Comparison of ENCODE assay signal across 17 mouse cellular contexts in genomic region chr9:62188379-62188778, GRCm38 (mm10).
DNase-seq lines count a peak whose midpoint lies in the region; ATAC-seq lines count a peak whose summit lies in the region.
"Had no signal": no experiment of that assay in that cellular context is flagged by ENCODE, and none has a peak within 500 bp of the region (broad histone marks: within the 10 kb centered on the region; RNA-seq: fewer than 3 reads in every experiment).

No protein-coding gene starts in this region.

- no peaks in the 10 kb centered on the region for H3K36me3 ChIP-seq in hindbrain, embryonic 13.5 days
- no peaks in the 10 kb centered on the region for H3K36me3 ChIP-seq in hindbrain, embryonic 12.5 days
- H3K36me3 ChIP-seq: embryonic facial prominence, embryonic 15.5 days; heart, embryonic 12.5 days; intestine, embryonic 15.5 days; limb, embryonic 13.5 days; liver, embryonic 15.5 days; midbrain, embryonic 12.5 days had no signal

- 0 out of 2 replicates have a peak overlapping the region, but pooled peaks have one; percentile 13 for H3K27ac ChIP-seq in hindbrain, embryonic 13.5 days
- no peak overlapping the region; the same call in 1 of the 2 replicates for H3K27ac ChIP-seq in hindbrain, embryonic 12.5 days
- H3K27ac ChIP-seq: embryonic facial prominence, embryonic 15.5 days; intestine, embryonic 15.5 days; limb, embryonic 13.5 days; liver, embryonic 15.5 days; macrophage; midbrain, embryonic 12.5 days had no signal

- WGBS in hindbrain, embryonic 13.5 days: 45% methylated on average over 3 of the region's 3 CpGs
- 68% methylated on average over 3 of the region's 3 CpGs for WGBS in hindbrain, embryonic 12.5 days

- no peaks in the 10 kb centered on the region for H3K9me3 ChIP-seq in hindbrain, embryonic 13.5 days
- no peaks in the 10 kb centered on the region for H3K9me3 ChIP-seq in hindbrain, embryonic 12.5 days (replicated peaks)
- H3K9me3 ChIP-seq: embryonic facial prominence, embryonic 15.5 days; heart, embryonic 12.5 days; limb, embryonic 13.5 days; liver, embryonic 15.5 days; midbrain, embryonic 12.5 days had no signal

- no peak overlapping the region for H3K4me2 ChIP-seq in hindbrain, embryonic 13.5 days
- H3K4me2 ChIP-seq in hindbrain, embryonic 12.5 days (replicated peaks): no peak overlapping the region
- H3K4me2 ChIP-seq: embryonic facial prominence, embryonic 15.5 days; heart, embryonic 12.5 days; intestine, embryonic 15.5 days; limb, embryonic 13.5 days; liver, embryonic 15.5 days; midbrain, embryonic 12.5 days had no signal

- H3K4me1 ChIP-seq in hindbrain, embryonic 13.5 days (replicated peaks): peaks cover 55% of the 10 kb centered on the region
- H3K4me1 ChIP-seq in hindbrain, embryonic 12.5 days: peaks cover 33% of the 10 kb centered on the region

- no peak overlapping the region for H3K9ac ChIP-seq in hindbrain, embryonic 13.5 days
- no peak overlapping the region for H3K9ac ChIP-seq in hindbrain, embryonic 12.5 days
- H3K9ac ChIP-seq: embryonic facial prominence, embryonic 15.5 days; heart, embryonic 12.5 days; intestine, embryonic 15.5 days; limb, embryonic 13.5 days; liver, embryonic 15.5 days; midbrain, embryonic 12.5 days had no signal

- intact Hi-C loops in gastrocnemius, postnatal 14 days (cut with DNase I; ENCODE audit: low total_unique reads): no loop called here

- no peak for ATAC-seq in hindbrain, embryonic 13.5 days (ENCODE audit: low FRiP score)
- no peak for ATAC-seq in hindbrain, embryonic 12.5 days (ENCODE audit: low FRiP score)
- ATAC-seq: intestine, embryonic 15.5 days had no signal

- no peak overlapping the region for H3K4me3 ChIP-seq in hindbrain, embryonic 13.5 days
- no peak overlapping the region for H3K4me3 ChIP-seq in hindbrain, embryonic 12.5 days
- H3K4me3 ChIP-seq: embryonic facial prominence, embryonic 15.5 days; heart, embryonic 12.5 days; intestine, embryonic 15.5 days; limb, embryonic 13.5 days; liver, embryonic 15.5 days; midbrain, embryonic 12.5 days had no signal

- H3K27me3 ChIP-seq in hindbrain, embryonic 13.5 days: no peaks in the 10 kb centered on the region; the same call in none of the 2 replicates
- no peaks in the 10 kb centered on the region; the same call in 1 of the 2 replicates for H3K27me3 ChIP-seq in hindbrain, embryonic 12.5 days
- H3K27me3 ChIP-seq: embryonic facial prominence, embryonic 15.5 days; intestine, embryonic 15.5 days; liver, embryonic 15.5 days had no signal

- DNase-seq in retina, postnatal 1 day: peak; percentile 21
- no peak for DNase-seq in retina, embryonic 14.5 days (ENCODE audit: low spot score)
- DNase-seq in fat pad, adult 2 months (ENCODE audit: extremely low read depth, low read depth, low spot score): peak; percentile 14
- DNase-seq in thymus, postnatal 4 days: no peak
- no peak for DNase-seq in right cerebral cortex, postnatal 14 days
- no peak for DNase-seq in gastrocnemius, postnatal 14 days
- DNase-seq: adrenal gland, postnatal 10 days; heart, postnatal 14 days had no signal

Comparison
In these comparisons a context has a peak if more than half of its experiments do, and no peak if none do; other contexts are left out.
1. DNase-seq: peak in retina, postnatal 1 day (single experiment) and fat pad, adult 2 months (single experiment); none in retina, embryonic 14.5 days (single experiment), thymus, postnatal 4 days (single experiment), right cerebral cortex, postnatal 14 days (single experiment) and gastrocnemius, postnatal 14 days (single experiment).